Mouse (Mus musculus) heart, adult 8-10 months (tissue): ENCODE measurements around the gene Cntnap1. TPM values are rescaled to one million over a fixed set of nuclear protein-coding genes. Genes with fewer than 3 reads are reported as not detected.

Source experiments
- microRNA-seq: library from miRNA; unstranded; fragments of <30 nt; microRNA quantifications from one replicate; pipeline ENCODE4 v1.2.0, GENCODE M21; 2022
- total RNA-seq, 4 experiments: library from RNA; stranded (reverse); gene quantifications; 2 replicates each; pipeline ENCODE4 v1.2.4; 2022

The Cntnap1 gene
- total RNA-seq, 4 experiments from 2014 or later, result 1.1 to 2.9 (median 1.5) TPM

Small RNA genes lying within 50 kb of the gene (microRNA-seq; reads per million reads assigned to microRNA genes)
- gene Gm27626, result not detected

Other genes with a start within 250 kb of the Cntnap1 start
- 100 to 1,000 TPM in 1 of 4 experiments, 10 to 100 TPM in 3; 76.6 to 108 (median 91.0) TPM for gene Stat3, start 231.0 kb upstream of the Cntnap1 start, total RNA-seq
- 100 to 1,000 TPM; 190 to 247 (median 212) TPM for gene Cavin1, start 199.6 kb upstream of the Cntnap1 start, total RNA-seq
- gene Atp6v0a1, start 161.1 kb upstream of the Cntnap1 start, total RNA-seq, result 100 to 1,000 TPM in 1 of 4 experiments, 10 to 100 TPM in 3; 85.0 to 100 (median 88.9) TPM
- gene Naglu, start 100.5 kb upstream of the Cntnap1 start, total RNA-seq, result 10 to 100 TPM in 1 of 4 experiments, 1 to 10 TPM in 3; 7.3 to 10.1 (median 7.8) TPM
- 1 to 10 TPM in 1 of 4 experiments, under 1 TPM in 3; 0.22 to 1.5 (median 0.52) TPM for gene Hsd17b1, start 92.1 kb upstream of the Cntnap1 start, total RNA-seq
- 10 to 100 TPM; 14.5 to 21.0 (median 17.6) TPM for gene Coasy, start 88.0 kb upstream of the Cntnap1 start, total RNA-seq
- gene Mlx, start 83.2 kb upstream of the Cntnap1 start, total RNA-seq, result 10 to 100 TPM; 15.5 to 24.4 (median 20.0) TPM
- gene Psmc3ip, start 75.1 kb upstream of the Cntnap1 start, total RNA-seq, result 1 to 10 TPM; 2.3 to 3.1 (median 2.8) TPM
- gene Retreg3, start 50.6 kb upstream of the Cntnap1 start, total RNA-seq, result 10 to 100 TPM; 26.5 to 31.2 (median 29.0) TPM
- 10 to 100 TPM; 23.2 to 27.3 (median 25.4) TPM for gene Tubg1, start 50.6 kb upstream of the Cntnap1 start, total RNA-seq
- 1 to 10 TPM; 2.7 to 4.9 (median 3.0) TPM for gene Tubg2, start 14.6 kb upstream of the Cntnap1 start, total RNA-seq
- 10 to 100 TPM; 23.4 to 29.9 (median 28.1) TPM for gene Plekhh3, start 828 bp downstream of the Cntnap1 start, total RNA-seq
- under 1 TPM in 2 of 4 experiments, not detected in 2; 0.14 to 0.19 TPM for gene Ccr10, start 4.9 kb downstream of the Cntnap1 start, total RNA-seq
- 10 to 100 TPM; 28.6 to 37.3 (median 31.7) TPM for gene Ezh1, start 55.9 kb downstream of the Cntnap1 start, total RNA-seq
- 10 to 100 TPM; 60.8 to 93.6 (median 83.9) TPM for gene Ramp2, start 75.5 kb downstream of the Cntnap1 start, total RNA-seq
- 100 to 1,000 TPM in 3 of 4 experiments, 10 to 100 TPM in 1; 88.4 to 109 (median 104) TPM for gene Vps25, start 83.2 kb downstream of the Cntnap1 start, total RNA-seq
- 10 to 100 TPM in 3 of 4 experiments, 1 to 10 TPM in 1; 7.6 to 16.6 (median 14.2) TPM for gene Wnk4, start 90.0 kb downstream of the Cntnap1 start, total RNA-seq
- gene Cntd1, start 108.5 kb downstream of the Cntnap1 start, total RNA-seq, result under 1 TPM in 3 of 4 experiments, not detected in 1; 0.14 to 0.29 (median 0.22) TPM
- 100 to 1,000 TPM in 2 of 4 experiments, 10 to 100 TPM in 2; 93.0 to 105 (median 98.0) TPM for gene Coa3, start 108.6 kb downstream of the Cntnap1 start, total RNA-seq
- gene Becn1, start 131.8 kb downstream of the Cntnap1 start, total RNA-seq, result 100 to 1,000 TPM in 2 of 4 experiments, 10 to 100 TPM in 2; 78.6 to 116 (median 100) TPM
- gene Psme3, start 145.7 kb downstream of the Cntnap1 start, total RNA-seq, result 10 to 100 TPM; 66.4 to 85.0 (median 73.6) TPM
- 1 to 10 TPM; 1.4 to 1.9 (median 1.7) TPM for gene Aoc2, start 154.5 kb downstream of the Cntnap1 start, total RNA-seq
- 1 to 10 TPM; 7.1 to 9.2 (median 8.5) TPM for gene Aoc3, start 160.1 kb downstream of the Cntnap1 start, total RNA-seq
- not detected for gene G6pc, start 197.0 kb downstream of the Cntnap1 start, total RNA-seq
- 10 to 100 TPM; 12.3 to 25.8 (median 22.4) TPM for gene Aarsd1, start 247.1 kb downstream of the Cntnap1 start, total RNA-seq